Mouse (Mus musculus): ENCODE results near the gene Gtf2f2.

DNA sequence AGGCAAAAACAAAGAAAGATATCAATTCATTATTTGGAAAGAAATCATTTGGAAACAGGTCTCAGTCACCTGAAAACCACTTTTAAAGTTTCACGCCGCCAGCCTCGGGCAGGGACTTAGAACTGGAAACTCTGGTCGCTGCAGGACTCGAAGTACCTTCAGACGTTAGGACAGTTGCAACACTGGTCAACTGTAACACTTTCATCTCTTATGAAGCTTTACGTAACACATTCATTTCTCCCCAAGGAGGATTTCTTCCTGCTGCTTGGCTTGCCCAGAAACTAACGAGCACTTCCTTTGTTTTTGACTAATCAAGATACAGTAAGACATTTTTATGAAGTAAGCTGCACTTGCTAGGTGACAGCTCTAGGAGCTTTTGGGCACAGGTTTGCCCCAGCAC lies 103.7 kb downstream of the Gtf2f2 start:
- TF ChIP-seq ZNF384 (IDR thresholded peaks at IDR 0.05; ENCODE audit: low read depth, low read length), result no peak
- TF ChIP-seq ZC3H11A (IDR thresholded peaks at IDR 0.05; ENCODE audit: borderline replicate concordance, low read depth, low read length), result no peak
- no peak for TF ChIP-seq MAFK (IDR thresholded peaks at IDR 0.05; ENCODE audit: insufficient read depth, low read depth, low read length)
- TF ChIP-seq HCFC1 (IDR thresholded peaks at IDR 0.05; ENCODE audit: borderline replicate concordance, insufficient read depth, low read length), result no peak
- no peak for TF ChIP-seq CHD2 (IDR thresholded peaks at IDR 0.05; ENCODE audit: low read depth, low read length)
